Mouse (Mus musculus) kidney, postnatal 0 days (tissue): Measurements from ENCODE around the gene Sh3bp5. TPM values are rescaled to one million over a fixed set of nuclear protein-coding genes. Genes with fewer than 3 reads are reported as not detected.
A peak's percentile ranks its signal among the peaks of the same experiment; 100 is the strongest.

Source experiments
- ATAC-seq: fragments of 200-750 bp; cut with Nextera tagmentation; replicated peaks from 2 replicates; pipeline ENCODE4 v1.8.0; 2017; ENCODE audit warnings: low read depth, moderate number of reproducible peaks, moderate TSS enrichment, moderate library complexity; ENCODE audit not compliant: low FRiP score
- DNase-seq: peaks from one replicate; pipeline ENCODE4 v3.0.0-alpha.2; 2016; ENCODE audit warnings: low spot score
- H3K27ac ChIP-seq: fragments of 300-500 bp; sonication (generic); 2 replicates; pipeline ENCODE4 v1.5.1; 2014; ENCODE audit warnings: mild to moderate bottlenecking
- H3K27me3 ChIP-seq: fragments of 300-500 bp; sonication (generic); 2 replicates; pipeline ENCODE4 v1.6.1; 2014; ENCODE audit warnings: low read length, mixed read lengths; ENCODE audit not compliant: insufficient read depth
- H3K36me3 ChIP-seq: fragments of 300-500 bp; sonication (generic); 2 replicates; pipeline ENCODE4 v1.6.1; 2014; ENCODE audit warnings: low read length, mixed read lengths; ENCODE audit not compliant: insufficient read depth
- H3K4me1 ChIP-seq: fragments of 300-500 bp; sonication (generic); replicated peaks from 2 replicates; pipeline ENCODE4 v1.6.1; 2014; ENCODE audit warnings: antibody characterized with exemption, low read length, mixed read lengths; ENCODE audit not compliant: insufficient read depth
- H3K4me2 ChIP-seq: fragments of 300-500 bp; sonication (generic); 2 replicates; pipeline ENCODE4 v1.6.1; 2014; ENCODE audit warnings: mild to moderate bottlenecking, low read length, moderate library complexity, mixed read lengths
- H3K4me3 ChIP-seq: fragments of 300-500 bp; sonication (generic); replicated peaks from 2 replicates; pipeline ENCODE4 v1.5.1; 2014; ENCODE audit warnings: low read depth, low read length
- H3K9ac ChIP-seq: fragments of 300-500 bp; sonication (generic); 2 replicates; pipeline ENCODE4 v1.6.1; 2014; ENCODE audit warnings: low read depth, low read length
- H3K9me3 ChIP-seq: fragments of 300-500 bp; sonication (generic); replicated peaks from 2 replicates; pipeline ENCODE4 v1.6.1; 2016; ENCODE audit warnings: low read length, inconsistent platforms, mixed read lengths
- CTCF ChIP-seq: IDR thresholded peaks from 2 replicates; pipeline ENCODE4 v1.5.1; 2016; ENCODE audit warnings: antibody characterized with exemption, low read depth, mild to moderate bottlenecking, moderate library complexity
- WGBS: fragments of 180-500 bp; shearing (Covaris S2); extraction: QIAGEN DNeasy Blood & Tissue Kit; methylation state at CpG from one replicate; pipeline ENCODE4 v1.1.7; 2014; 5-methylcytosine and 5-hydroxymethylcytosine counted together
- polyA plus RNA-seq: library from polyadenylated mRNA; unstranded; fragments of >200 nt; fragmentation: Nextera tagmentation; extraction: Ambion mirVana; gene quantifications from 2 replicates; pipeline ENCODE4 v1.2.1, GENCODE M21; 2015

The Sh3bp5 gene
- polyA plus RNA-seq, 1 experiment from 2014 or later = 45.2 TPM

GRCm38 (mm10) chr14:31399271-31399670 lies 36.6 kb downstream of the Sh3bp5 start:
- whole genome bisulfite sequencing = 95% methylated on average over 3 of the region's 3 CpGs

DNA sequence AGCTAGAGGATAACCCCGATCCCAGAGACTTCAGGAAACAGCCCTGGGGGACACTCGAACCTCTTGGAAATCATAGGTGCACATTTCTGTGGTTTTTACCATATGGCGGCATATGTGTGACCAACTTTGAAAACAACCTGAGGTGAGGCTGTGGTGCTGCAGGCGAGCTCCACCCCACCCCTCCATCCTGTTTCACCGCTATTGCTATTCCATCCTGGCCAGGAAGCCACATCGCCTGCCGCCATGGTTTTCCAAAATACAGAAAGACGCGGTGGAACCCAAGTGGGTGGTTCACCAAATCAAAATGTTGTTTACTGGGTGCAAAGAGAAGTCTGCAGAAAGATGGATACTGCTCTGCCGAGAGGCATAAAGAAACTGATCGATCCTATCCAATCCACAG lies 37.1 kb downstream of the Sh3bp5 start:
- Histone ChIP-seq H3K36me3 (0 out of 2 replicates have a peak, but pooled peaks cover 7% of the 10 kb centered on the region), H3K4me2 (no peak overlapping the region), H3K4me1 (peaks cover 33% of the 10 kb centered on the region), H3K4me3 (no peak overlapping the region), H3K9ac (no peak overlapping the region), H3K9me3 (no peaks in the 10 kb centered on the region), H3K27ac (0 out of 2 replicates have a peak overlapping the region, but pooled peaks have one; percentile 77), H3K27me3 (no peaks in the 10 kb centered on the region)
- 96% methylated on average over 11 of the region's 11 CpGs for WGBS
- ATAC-seq (no peak), DNase-seq (no peak)
- TF ChIP-seq CTCF = no peak

More at GRCm38 (mm10) chr14:31399271-31399670, 36.6 kb downstream of the Sh3bp5 start:
- no peak for DNase-seq
- Histone ChIP-seq H3K36me3 (0 out of 2 replicates have a peak, but pooled peaks cover 7% of the 10 kb centered on the region), H3K27ac (no peak overlapping the region), H3K9ac (no peak overlapping the region), H3K27me3 (no peaks in the 10 kb centered on the region), H3K9me3 (no peaks in the 10 kb centered on the region), H3K4me2 (no peak overlapping the region), H3K4me1 (peaks cover 36% of the 10 kb centered on the region), H3K4me3 (no peak overlapping the region)
- no peak for ATAC-seq
- no peak for TF ChIP-seq CTCF

- no peaks in the 10 kb centered on the region for H3K27me3 ChIP-seq
- ATAC-seq (peak; percentile 81), DNase-seq (peak; percentile 33)
- no peak for TF ChIP-seq CTCF
- 71% methylated on average over 9 of the region's 9 CpGs for WGBS
- H3K4me2 ChIP-seq = no peak overlapping the region
- peaks cover 33% of the 10 kb centered on the region for H3K4me1 ChIP-seq
- no peaks in the 10 kb centered on the region for H3K9me3 ChIP-seq
- no peak overlapping the region for H3K4me3 ChIP-seq
- H3K27ac ChIP-seq = peak overlapping the region; percentile 77
- H3K36me3 ChIP-seq = 0 out of 2 replicates have a peak, but pooled peaks cover 7% of the 10 kb centered on the region
- no peak overlapping the region for H3K9ac ChIP-seq
These were observed 37.9 kb downstream of the Sh3bp5 start for GRCm38 (mm10) chr14:31397791-31398595.

DNA sequence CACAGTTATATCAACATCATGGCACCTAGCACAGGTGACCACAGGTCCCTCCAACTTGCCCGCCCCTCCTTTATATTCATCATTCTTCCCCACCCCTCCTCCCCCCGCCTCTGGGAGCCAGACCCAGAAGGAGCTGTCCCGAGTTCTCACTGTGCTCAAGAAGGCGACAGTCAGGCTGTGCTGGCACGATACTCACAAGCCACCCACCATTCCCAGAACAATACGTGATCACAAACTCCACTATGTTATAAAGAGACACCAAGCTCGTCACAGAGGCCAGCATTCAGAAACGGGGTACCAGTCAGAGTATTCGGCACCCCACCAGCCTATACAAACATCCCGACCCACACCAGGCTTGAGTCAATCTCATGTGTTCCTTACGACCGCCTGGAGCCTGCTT lies 38.5 kb downstream of the Sh3bp5 start:
- Histone ChIP-seq H3K9ac (no peak overlapping the region), H3K4me1 (peaks cover 27% of the 10 kb centered on the region), H3K27ac (peak overlapping the region; percentile 77), H3K9me3 (no peaks in the 10 kb centered on the region), H3K36me3 (0 out of 2 replicates have a peak, but pooled peaks cover 7% of the 10 kb centered on the region), H3K4me2 (no peak overlapping the region), H3K4me3 (no peak overlapping the region), H3K27me3 (no peaks in the 10 kb centered on the region)
- no peak for TF ChIP-seq CTCF
- WGBS = 68% methylated on average over 12 of the region's 12 CpGs
- no peak for DNase-seq
- ATAC-seq = no peak

DNA sequence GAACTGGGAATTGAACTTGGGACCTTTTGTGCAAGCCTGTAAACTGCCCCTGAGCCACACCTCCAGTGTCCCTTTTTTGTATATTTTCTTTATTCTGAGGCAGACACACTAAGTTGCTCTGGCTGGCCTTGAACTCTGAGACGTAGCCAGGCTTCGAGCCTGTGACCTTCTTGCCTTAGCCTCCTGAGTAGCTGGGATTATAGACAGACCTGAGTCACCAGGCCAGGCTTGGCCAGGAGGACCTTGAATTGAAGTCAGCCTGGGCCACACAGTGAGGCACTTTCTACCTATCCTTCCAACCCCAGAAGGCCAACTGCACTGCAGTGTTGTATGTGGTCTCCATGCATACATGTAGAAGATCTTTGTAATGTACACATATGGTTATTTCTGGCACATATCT lies 39.5 kb downstream of the Sh3bp5 start:
- 0 out of 2 replicates have a peak, but pooled peaks cover 7% of the 10 kb centered on the region for H3K36me3 ChIP-seq
- no peak overlapping the region for H3K4me3 ChIP-seq
- DNase-seq = no peak
- H3K9me3 ChIP-seq = no peaks in the 10 kb centered on the region
- H3K27ac ChIP-seq = peak overlapping the region; percentile 1; the same call in 1 of the 2 replicates
- H3K9ac ChIP-seq = no peak overlapping the region
- no peak for TF ChIP-seq CTCF
- H3K4me2 ChIP-seq = no peak overlapping the region
- WGBS = 89% methylated on average over 2 of the region's 2 CpGs
- H3K4me1 ChIP-seq = peaks cover 18% of the 10 kb centered on the region; the same call in 1 of the 2 replicates
- ATAC-seq = no peak
- H3K27me3 ChIP-seq = no peaks in the 10 kb centered on the region

DNA sequence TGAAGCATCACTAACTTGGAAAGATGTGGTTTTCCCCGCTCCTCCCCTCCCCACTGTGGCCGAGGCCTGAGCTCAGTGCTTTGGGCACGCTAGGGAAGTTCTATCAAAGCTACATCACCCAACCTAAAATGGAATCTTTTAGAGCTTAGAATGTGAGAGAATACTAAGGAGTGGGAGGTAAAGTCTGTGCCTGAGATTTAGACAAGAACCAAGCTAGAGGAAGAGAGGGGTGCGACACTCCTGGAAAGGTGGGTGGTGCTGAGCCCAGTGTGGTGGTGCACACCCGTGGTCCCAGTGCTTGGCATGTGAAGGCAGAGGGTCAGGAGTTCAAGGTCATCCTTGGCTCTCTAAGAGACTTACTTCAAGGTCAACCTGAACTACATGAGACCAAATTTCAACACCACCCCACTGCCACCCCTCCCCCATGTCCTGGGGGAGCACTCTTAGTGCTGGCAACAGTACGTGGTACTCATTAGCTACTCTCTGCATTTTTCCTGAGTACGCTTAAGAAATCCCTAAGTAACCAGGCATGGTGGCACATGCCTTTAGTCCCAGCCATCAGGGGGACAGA lies 40.2 kb downstream of the Sh3bp5 start:
- 86% methylated on average over 7 of the region's 7 CpGs for WGBS
- no peak overlapping the region for H3K9ac ChIP-seq
- 0 out of 2 replicates have a peak, but pooled peaks cover 3% of the 10 kb centered on the region for H3K36me3 ChIP-seq
- H3K4me2 ChIP-seq = no peak overlapping the region
- H3K4me3 ChIP-seq = no peak overlapping the region
- no peak for TF ChIP-seq CTCF
- no peaks in the 10 kb centered on the region for H3K27me3 ChIP-seq
- peaks cover 11% of the 10 kb centered on the region; the same call in 1 of the 2 replicates for H3K4me1 ChIP-seq
- ATAC-seq = no peak
- DNase-seq = no peak
- no peaks in the 10 kb centered on the region for H3K9me3 ChIP-seq
- H3K27ac ChIP-seq = no peak overlapping the region
